Comparison of ENCODE assay signal across 17 mouse cellular contexts in the genomic region with DNA sequence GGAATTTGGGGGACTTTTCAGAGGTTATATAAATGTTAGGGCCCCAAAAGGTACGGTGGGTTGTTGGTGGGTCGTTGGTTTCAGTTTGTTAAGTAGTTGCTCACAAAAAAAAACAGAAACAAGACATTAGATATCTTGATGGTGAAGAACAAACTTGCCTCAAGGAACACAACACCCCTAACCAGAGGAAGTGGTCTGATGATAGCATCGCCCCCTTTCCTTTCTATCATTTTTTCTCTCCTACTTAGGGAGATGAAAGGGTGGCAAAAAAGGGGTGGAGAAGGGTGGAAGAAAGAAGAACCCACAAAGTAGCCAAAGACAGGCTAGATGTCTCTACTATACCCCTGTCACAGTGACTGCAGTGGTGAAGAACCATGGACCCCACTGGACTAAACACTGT.
"Had no signal": no experiment of that assay in that cellular context is flagged by ENCODE, and none has a peak within 500 bp of the region (broad histone marks: within the 10 kb centered on the region; RNA-seq: fewer than 3 reads in every experiment).

No protein-coding gene starts in this region.

- H3K27me3 ChIP-seq: lung, embryonic 15.5 days; midbrain, embryonic 13.5 days; neural tube, embryonic 15.5 days had no signal

- DNase-seq: kidney, adult 11 months; kidney, adult 9 months; kidney, postnatal 36 days; liver; liver, embryonic 13.5 days; liver, postnatal 0 days; lung, postnatal 14 days; right cerebral cortex, adult 18-20 months; right cerebral cortex, postnatal 4 days; spleen, adult 18-20 months; thymus, postnatal 25 days had no signal

- H3K4me3 ChIP-seq: limb, embryonic 12.5 days; liver, embryonic 13.5 days; lung, embryonic 15.5 days; midbrain, embryonic 13.5 days; neural tube, embryonic 15.5 days had no signal

- H3K27ac ChIP-seq: kidney, postnatal 0 days; limb, embryonic 12.5 days; liver, embryonic 13.5 days; lung, embryonic 15.5 days; macrophage; midbrain, embryonic 13.5 days; neural tube, embryonic 15.5 days had no signal

- H3K4me1 ChIP-seq: limb, embryonic 12.5 days; liver, embryonic 13.5 days had no signal

- H3K36me3 ChIP-seq: limb, embryonic 12.5 days; liver, embryonic 13.5 days; lung, embryonic 15.5 days; midbrain, embryonic 13.5 days; neural tube, embryonic 15.5 days had no signal

- ATAC-seq: liver, postnatal 0 days; midbrain, embryonic 13.5 days had no signal
